Mouse (Mus musculus): ENCODE results near the gene Slc17a3. TPM values are rescaled to one million over a fixed set of nuclear protein-coding genes. Genes with fewer than 3 reads are reported as not detected.
A peak's percentile ranks its signal among the peaks of the same experiment; 100 is the strongest.

Gene Slc17a3
- not detected for total RNA-seq (2021)
- long read RNA-seq, experiment 1, result 0 reads
- long read RNA-seq, experiment 2, result 0 reads

DNA sequence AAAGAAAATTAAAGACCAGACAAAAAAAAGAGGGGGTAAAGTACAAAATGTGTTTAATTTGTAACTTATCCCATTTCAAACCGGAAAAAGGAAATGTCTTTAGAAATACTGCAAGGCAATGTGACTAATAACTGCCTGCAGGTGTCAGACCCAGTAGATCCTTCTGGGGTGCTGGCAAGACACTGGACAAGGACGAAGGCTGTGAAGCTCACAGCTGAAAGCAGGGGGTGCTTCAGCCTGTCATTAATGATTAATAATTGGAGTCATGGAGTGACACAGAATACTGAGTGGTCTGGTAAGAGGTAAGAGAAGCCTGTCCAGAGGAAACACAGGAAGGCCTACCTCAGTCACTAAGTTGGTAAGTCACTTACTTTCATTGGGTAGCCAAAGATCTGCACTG lies at the start of gene Slc17a3:
Slc17a3 (plus strand) TSS at position 127 of the 400 bp plus-strand sequence.
- no peak for DNase-seq (ENCODE audit: low spot score in 2 of 2)

DNA sequence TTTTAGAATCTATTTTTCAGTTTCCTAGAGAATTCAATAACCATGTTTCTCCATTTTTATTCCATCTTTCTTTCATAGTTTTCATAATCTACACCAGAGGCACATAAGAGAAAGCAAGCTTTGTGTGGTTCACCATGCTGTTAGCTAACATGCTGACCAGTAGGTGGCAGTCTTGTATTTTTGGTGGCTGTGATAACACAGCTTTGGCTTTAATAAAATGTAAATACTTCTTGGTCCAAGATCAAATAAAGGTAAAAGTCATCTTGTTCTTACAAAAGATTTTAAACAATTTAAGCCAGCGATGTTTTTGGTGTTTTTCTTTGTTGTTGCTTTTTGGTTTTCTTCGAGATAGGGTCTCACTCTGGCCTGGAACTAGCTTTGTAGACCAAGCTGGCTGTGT lies 46.7 kb upstream of the Slc17a3 start:
- peak; percentile 35 to 54 for DNase-seq (ENCODE audit: low spot score in 2 of 2)

DNA sequence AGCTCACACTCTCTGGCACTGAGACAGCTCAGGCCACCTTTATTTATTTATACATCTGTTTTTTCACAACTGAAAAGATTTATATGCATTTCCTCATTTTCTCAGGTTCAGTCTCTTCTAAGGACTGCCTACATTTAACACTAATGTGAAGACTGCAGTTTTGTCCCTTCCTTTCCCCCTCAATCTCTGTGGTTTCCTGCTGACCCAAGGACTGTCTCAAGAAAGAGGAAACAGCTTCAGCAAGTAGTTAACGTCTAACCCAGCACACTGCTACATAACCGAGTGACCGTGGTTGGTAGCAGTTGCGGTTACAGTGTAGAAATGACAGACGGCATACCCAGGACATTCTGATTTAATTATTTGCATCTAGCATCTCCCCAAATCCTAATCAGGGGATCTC lies 39.8 kb upstream of the Slc17a3 start:
- DNase-seq (ENCODE audit: low spot score in 2 of 2), result no peak

DNA sequence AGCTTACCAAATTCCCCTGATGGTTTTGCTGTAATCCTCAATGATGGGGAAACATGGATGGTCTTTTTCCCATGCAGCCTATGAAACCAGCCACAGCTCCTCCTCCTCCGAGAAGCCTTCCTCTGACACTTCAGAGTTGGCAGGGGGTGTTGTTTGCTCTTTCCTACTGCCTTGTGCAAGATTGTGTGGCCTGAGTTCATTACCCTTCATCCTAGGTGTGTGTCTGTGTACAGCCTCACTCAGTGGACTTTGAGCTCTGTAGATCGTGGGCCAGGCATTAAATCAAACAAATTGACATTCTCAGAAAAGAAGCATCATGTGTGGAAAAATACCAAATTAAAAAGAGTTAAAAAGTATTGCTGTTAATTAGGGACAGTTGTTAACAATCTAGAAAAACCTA lies 34.7 kb upstream of the Slc17a3 start:
- no peak for DNase-seq (ENCODE audit: low spot score in 2 of 2)

DNA sequence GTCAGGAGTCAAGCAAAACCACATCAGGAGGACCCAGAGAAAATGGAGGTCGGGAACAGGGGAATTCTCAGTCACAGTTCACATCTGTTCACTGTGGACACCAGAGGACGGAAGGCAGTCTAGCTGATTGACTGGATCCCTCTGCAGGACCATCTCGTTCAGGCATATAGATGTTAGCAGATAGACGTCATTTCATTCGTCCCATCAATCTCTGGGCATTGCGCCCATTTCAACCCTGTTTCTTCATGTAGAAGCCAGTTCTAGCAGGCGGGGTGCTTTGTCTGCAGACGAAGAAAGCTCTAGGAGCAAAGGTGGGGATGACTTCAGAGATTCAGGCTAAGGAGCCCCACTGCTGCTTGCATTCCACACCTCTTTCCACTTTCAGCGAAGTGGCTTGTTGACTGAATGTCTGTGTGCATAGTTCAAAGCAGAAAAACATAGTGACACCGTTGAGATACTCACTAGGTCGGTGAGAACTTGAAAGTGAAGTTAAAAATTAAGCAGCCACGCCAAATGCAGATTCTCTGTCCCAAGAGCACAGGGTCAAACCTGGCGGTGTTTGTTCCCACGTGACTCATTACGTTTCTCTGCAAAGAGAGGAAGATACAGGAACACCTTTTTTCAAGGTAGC lies 32.7 kb upstream of the Slc17a3 start, which contains the start of gene Slc17a2:
Slc17a2 (plus strand) TSS at position 572 of the 631 bp plus-strand sequence.
- no peak for DNase-seq (ENCODE audit: low spot score in 2 of 2)

DNA sequence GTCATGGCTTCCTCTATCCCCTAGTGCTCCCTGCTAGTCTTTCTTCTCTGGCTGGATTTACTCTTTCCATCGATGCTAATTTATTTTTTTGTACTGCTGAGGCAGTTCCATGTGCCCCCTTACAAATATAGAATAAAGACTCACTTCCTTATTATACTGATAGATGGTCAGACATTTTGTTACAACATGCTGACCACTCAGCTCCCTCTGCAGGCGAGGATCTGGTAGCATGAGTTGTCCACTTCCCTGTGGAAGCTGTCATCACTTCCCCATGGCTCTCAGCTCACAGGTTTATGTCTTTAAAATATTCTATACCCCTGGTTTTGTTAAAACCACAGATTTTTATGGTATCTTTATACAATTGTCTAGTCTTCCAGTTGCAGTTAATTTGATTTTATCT lies 23.1 kb upstream of the Slc17a3 start:
- DNase-seq (ENCODE audit: low spot score in 2 of 2), result no peak

DNA sequence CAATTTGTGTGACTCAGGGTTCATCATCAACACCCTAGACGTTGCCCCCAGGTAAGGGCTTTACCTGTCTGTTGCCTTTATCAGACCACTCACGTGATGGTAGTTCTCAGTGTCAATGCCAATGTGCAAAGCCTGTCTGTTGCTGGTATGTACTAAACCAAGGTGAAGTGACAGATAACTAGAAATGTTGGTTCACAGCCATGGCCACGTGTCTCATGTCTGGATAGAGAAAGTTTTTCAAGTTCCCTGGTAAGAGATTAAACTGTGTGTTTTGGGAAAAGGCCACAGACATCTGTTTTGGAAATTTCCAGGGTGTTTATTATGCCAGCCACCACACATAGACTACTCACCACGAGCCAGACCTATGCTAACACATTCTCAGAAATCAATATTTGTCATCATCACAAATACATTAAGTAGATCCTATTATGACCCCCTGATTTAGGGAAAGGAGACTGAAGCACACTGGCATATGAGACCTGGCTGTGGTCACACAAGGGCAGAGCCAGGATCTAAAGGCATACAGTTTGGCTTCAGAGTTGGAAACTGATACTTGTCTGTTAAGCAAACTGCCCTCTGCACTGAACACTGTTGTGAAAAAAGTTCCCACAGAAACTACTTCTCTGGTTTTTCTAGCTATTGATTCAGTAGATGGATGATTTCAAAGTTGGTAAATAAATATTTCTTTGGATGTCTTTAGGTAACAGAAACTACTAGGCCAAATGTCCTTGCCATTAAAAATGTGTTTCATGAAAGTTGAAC lies 18.9 kb upstream of the Slc17a3 start:
- no peak for DNase-seq (ENCODE audit: low spot score in 2 of 2)

DNA sequence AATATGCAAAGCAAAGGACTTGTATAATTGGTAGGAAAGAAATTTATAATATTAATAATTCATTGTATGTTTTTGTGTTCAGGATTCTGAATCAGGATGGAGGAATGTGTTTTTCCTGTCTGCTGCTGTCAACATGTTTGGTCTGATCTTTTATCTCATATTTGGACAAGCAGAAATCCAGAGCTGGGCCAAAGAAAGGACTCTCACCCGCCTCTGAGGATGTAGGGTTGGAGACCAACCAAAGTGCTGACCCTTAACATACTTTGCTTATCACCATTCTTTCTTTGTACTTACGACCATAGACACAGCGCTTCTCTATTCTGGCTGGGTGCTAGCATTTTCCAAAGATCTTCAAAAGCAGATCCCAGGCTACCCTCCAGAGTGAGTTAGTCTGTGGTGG lies 17.0 kb upstream of the Slc17a3 start:
- DNase-seq (ENCODE audit: low spot score in 2 of 2), result no peak

DNA sequence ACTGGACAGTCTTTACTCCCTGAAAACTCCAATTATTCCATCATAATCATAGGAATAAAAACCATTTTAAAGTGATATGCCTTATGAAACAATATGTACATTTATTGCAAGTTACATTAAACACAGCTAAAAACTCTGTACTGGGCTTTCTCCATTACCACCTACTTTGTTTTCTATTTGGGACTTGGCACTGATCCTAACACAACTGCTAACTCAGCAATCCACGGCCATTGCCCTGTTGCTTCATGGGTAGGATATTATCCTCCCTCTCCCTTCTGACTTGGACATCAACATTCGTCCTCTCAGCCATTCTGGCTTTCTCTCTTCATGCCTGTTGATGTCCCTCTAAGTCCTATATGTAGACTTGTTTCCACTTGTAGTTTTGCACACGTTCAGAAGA lies 12.6 kb upstream of the Slc17a3 start:
- no peak for DNase-seq (ENCODE audit: low spot score in 2 of 2)

DNA sequence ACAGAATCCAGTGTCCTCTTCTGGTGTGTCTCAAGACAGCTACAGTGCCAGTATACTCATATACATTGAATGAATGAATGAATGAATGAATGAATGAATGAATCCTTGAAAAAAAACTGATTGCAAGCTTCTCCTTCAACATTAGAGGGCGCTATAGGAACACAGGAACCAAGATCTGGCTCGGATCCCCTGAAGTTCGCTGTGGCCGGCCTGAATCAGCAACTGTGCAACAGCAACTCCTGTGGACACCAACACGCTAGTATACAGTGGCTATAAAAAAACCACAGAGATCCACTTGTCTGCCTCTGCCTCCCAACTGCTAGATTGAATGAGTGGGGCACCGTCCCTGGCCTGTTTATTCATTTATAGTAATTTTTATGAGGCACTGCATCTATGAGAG lies 6.2 kb upstream of the Slc17a3 start:
- DNase-seq (ENCODE audit: low spot score in 2 of 2), result peak; percentile 24

DNA sequence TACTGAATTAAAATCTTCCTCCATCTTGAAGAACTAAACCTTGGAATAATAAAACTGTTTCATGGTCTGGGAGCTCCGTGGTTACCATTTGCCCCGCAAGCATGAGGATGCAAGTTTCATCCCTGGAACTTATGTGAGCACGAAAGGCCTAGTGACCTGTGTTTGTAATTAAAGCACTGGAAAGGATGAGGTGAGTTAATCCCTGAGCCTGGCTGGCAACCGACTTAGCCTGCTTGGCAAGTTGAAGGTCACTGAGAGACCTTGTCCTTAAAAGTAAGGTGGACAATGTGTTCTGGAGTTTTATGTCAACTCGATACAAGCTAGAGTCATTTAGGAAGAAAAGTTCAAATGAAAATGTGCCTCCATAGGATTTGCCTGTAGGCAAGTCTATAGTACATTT lies 4.4 kb upstream of the Slc17a3 start:
- DNase-seq (ENCODE audit: low spot score in 2 of 2), result no peak

DNA sequence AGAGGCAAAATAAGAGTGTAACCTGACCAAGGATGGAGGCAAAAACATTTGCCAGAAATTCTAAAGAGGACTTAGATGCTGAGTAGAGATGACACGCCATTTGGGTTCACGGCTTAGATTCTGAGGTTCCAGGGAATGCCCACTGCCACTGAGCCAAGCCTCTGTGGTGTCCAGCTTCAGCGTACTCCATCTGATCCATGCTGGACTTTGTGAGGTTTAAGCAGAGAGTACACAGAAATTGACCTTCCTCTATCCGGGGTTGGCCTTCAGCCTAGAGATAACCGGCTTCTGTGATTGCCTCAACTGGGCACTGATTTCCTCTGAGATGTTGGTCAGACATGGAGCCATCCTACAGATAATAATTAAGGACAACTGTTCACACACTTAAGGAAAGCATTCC lies 2.6 kb upstream of the Slc17a3 start:
- no peak for DNase-seq (ENCODE audit: low spot score in 2 of 2)

DNA sequence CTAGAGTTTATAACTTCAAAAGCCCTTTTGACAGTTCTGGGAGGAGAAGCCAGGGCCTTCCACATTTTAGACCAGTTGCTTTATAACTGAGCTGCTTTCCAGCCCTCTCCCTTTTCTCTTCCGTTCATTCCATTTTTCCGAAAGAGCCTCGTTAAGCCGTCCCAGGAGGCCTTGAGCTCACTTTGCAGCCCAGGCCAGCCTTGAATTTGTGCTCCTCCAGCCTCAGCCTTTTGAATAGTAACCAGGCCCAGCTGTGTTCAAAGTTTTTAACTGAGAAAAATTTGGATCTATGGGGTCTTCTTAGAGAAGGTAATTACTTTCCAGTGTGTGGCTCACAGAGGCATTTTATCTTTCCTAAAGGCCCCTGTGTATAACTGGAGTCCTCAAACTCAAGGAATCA lies 6.6 kb downstream of the Slc17a3 start:
- no peak for DNase-seq (ENCODE audit: low spot score in 2 of 2)

DNA sequence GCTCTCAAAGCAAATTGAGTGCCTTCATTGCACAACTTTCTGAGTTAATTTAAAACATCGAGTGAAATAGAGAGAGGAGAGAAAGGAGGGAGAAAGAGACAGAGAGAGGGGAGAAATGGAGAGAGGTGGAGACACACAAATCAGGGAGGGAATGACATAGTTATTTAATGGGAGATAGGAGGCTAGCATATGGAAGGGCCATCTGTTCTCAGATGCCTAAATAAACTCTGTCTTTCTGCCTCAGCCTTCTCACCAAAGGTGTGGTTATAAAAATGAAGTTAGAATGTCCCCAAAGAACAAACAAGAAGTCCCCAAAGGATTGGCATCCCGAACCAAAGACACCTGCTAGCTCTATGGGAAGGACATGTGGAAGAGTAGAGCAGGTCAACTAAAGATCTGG lies 10.1 kb downstream of the Slc17a3 start:
- peak; percentile 11 to 26 for DNase-seq (ENCODE audit: low spot score in 2 of 2)

DNA sequence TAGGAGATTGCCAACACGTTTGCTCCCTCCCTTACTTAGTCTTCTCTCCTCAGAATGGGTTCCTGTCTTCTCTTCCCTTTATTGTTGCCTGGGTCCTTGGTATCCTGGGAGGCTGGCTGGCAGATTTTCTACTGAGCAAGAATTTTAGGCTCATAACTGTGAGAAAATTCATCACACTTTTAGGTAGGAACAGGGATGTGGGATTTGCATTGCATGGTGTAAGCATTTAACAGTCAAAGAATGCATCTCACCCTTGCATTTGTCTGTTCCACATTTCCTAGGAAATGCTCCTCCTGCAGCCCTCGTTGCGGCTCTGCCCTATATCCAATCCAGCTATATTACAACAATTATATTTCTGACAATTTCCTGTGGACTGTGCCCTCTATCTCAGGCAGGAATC lies 17.2 kb downstream of the Slc17a3 start:
- no peak for DNase-seq (ENCODE audit: low spot score in 2 of 2)

DNA sequence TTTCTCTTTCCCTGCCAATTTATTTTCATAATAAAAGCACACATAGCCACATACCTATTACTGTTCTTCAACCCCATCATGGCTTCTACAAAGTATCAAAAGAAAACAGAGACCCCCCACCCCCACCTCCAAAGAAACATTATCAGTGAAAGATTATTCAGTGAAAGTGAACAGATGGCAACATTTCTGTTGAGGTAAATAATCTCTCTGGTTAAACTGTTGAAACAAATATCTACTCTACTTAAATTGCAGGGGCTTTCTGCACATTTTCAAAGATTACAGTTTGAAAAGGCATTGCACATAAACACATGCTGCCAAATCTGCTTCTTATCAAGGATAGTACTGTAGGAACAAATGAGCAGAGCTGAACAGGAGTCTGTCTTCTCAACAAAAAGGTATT lies 22.6 kb downstream of the Slc17a3 start:
- DNase-seq (ENCODE audit: low spot score in 2 of 2), result no peak

DNA sequence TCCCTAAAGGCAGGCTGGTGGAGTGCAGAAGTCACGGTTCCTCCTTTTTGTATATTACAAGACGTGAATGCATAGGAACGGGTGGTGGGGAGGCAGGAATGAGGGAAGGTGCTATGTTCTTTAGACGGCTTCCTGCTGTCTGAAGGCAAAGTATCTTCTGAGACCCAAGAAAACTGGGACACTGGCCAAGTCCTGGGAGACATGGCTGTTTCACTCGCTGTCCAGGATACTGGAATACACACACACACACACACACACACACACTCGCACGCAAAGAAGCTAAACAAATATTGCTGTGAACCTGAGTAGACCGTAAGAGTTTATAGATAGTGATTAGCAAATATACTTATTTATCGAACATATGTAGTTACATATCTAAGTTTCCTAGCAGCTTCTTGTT lies 25.5 kb downstream of the Slc17a3 start:
- no peak for DNase-seq (ENCODE audit: low spot score in 2 of 2)

DNA sequence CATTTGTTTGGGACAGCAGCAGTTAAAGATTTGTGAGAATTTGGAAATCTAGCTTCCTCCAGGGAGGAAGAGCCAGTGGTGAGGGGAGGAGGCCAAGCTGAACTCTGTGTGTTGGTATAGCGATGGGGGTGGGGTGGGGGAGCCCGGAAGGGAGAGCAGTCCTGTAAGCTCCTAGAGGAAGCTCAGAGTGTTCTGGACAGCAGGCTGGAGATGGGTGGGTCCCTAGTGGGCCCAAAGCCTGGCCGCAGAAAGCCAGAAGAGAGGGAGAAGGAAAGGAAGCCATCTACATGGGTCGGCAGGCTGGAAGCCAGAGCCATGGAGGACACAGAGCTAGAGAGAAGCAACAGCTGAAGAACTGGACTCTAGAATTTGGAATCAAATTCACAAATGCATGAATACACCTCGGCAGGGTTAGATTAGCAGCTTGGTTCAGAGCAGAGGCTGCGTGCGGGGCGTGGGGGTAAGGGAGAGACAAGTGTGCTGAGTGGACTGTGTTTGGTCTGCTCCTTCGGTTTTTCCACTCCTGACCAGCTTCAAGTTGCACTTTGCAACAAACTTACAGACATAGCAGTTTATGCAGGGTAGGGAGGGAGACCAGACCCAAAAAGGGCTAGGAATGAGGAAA lies 27.0 kb downstream of the Slc17a3 start:
- DNase-seq (ENCODE audit: low spot score in 2 of 2), result no peak

DNA sequence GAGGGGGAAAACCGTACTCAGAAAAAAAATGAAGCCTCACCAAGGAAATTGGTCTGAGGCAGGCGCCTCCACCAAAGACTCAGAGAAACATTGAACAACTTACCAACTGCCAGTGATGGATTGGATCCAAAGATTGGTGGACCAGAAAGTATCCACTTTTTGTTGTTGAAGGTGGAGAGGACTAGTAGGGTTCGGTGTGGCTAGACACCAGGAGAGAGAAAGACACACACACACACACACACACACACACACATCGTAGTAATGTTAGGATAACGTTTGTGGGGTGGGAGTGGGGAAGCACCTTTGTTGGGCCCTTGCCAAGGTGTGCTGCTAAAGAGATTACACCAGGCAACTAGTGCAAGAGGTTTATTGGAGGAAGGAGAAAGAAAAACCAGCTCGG lies 27.8 kb downstream of the Slc17a3 start:
- no peak for DNase-seq (ENCODE audit: low spot score in 2 of 2)

DNA sequence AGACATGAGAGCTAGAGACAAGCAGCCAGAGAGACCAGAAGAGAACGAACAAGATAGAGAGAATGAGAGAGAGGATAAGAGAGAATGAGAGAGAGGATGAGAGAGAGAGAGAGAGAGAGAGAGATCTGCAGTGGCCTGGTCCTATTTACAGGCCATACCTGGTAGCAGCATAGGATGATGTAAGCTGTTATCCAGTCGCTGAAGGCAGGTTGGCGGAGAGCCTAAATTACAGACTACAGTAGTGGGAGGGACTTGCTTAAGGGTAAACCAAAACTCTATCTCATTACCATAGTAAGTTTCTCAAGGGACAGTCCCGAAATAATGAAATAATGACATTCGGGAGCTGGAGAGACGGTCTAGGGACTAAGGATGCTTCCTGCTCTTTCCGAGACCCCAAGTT lies 28.2 kb downstream of the Slc17a3 start, which contains the start of gene Slc17a1:
Slc17a1 (plus strand) TSS at position 346 of the 400 bp plus-strand sequence.
- no peak for DNase-seq (ENCODE audit: low spot score in 2 of 2)

DNA sequence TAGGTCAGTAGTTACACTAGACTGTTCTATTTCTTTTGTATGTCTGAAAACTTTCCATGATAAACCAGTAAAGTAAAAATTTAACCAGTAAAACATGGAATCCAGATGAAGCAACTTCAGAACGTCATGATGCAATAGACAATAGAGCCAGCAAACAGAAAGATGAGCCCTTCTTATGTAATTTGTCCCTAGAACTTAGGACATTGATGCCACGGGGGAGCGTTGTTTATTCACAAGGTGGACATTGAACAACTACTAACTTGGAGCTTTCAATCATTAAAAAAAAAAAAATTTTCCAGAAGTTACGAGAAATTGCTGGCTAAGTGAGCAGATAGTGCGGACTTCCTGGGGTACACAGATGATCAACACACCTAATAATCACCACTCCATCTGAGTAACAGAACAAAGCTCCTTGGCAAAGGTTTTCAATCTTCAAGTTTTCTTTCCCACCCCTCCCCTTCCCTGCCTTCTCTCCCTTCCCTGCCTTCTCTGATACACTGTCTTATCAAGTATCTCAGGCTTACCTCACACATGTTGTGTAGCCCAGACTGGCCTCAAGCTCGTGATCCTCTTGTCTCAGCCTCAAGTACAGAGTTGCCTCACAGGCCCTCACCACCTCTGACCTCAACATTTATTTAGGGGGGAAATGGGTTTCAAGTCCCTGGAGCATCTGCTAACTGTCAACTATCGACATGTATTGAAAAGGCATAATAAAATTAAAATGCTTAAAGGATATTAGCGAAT lies 29.7 kb downstream of the Slc17a3 start:
- DNase-seq (ENCODE audit: low spot score in 2 of 2), result no peak

DNA sequence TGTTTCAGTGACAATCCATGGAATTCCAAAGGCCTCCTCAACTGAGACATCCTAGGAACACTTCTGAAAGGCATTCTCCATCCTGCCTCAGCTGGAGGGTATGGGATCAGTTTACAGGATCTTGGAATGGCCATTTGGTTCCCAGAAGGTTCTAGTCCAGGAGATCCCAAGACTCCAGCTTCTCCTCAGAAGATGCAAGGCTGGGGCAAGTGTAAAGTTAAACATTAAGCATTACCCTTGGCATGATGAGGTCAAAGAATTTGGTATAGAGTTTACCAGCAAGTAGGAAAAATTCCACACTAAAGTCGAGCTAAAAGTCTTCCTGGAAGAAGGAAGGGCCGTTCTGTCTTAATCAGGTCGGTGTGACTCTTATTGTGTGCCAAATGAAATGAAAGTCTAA lies 30.8 kb downstream of the Slc17a3 start:
- no peak for DNase-seq (ENCODE audit: low spot score in 2 of 2)

Measured in left cerebral cortex, adult 18-20 months (tissue).